Mouse (Mus musculus) stomach, embryonic 16.5 days (tissue): ENCODE data around the gene Vangl2. TPM values are rescaled to one million over a fixed set of nuclear protein-coding genes. Genes with fewer than 3 reads are reported as not detected.

Experiments
- ATAC-seq: fragments of 200-750 bp; cut with Nextera tagmentation; 2 replicates; pipeline ENCODE4 v1.8.0; 2017; ENCODE audit warnings: moderate number of reproducible peaks, moderate TSS enrichment; ENCODE audit not compliant: insufficient read depth, low FRiP score
- H3K27ac ChIP-seq: fragments of 300-500 bp; sonication (generic); 2 replicates; pipeline ENCODE4 v1.5.1; 2014; ENCODE audit warnings: low read length
- H3K27me3 ChIP-seq: fragments of 300-500 bp; sonication (generic); 2 replicates; pipeline ENCODE4 v1.6.1; 2014; ENCODE audit warnings: low read length, control low read depth, mixed read lengths; ENCODE audit not compliant: control insufficient read depth, insufficient read depth
- H3K36me3 ChIP-seq: fragments of 300-500 bp; sonication (generic); 2 replicates; pipeline ENCODE4 v1.6.1; 2014; ENCODE audit warnings: low read length; ENCODE audit not compliant: control insufficient read depth, insufficient read depth
- H3K4me1 ChIP-seq: fragments of 300-500 bp; sonication (generic); 2 replicates; pipeline ENCODE4 v1.6.1; 2014; ENCODE audit warnings: low read length, control low read depth, mixed read lengths; ENCODE audit not compliant: control insufficient read depth, insufficient read depth
- H3K4me2 ChIP-seq: fragments of 300-500 bp; sonication (generic); 2 replicates; pipeline ENCODE4 v1.6.1; 2014; ENCODE audit warnings: low read depth, low read length, mixed read lengths
- H3K4me3 ChIP-seq: fragments of 300-500 bp; sonication (generic); replicated peaks from 2 replicates; pipeline ENCODE4 v1.5.1; 2014; ENCODE audit warnings: mild to moderate bottlenecking, low read length
- H3K9ac ChIP-seq: fragments of 300-500 bp; sonication (generic); 2 replicates; pipeline ENCODE4 v1.6.1; 2014; ENCODE audit warnings: low read length
- H3K9me3 ChIP-seq: fragments of 300-500 bp; sonication (generic); replicated peaks from 2 replicates; pipeline ENCODE4 v1.6.1; 2016; ENCODE audit warnings: low read length, control low read depth; ENCODE audit not compliant: control insufficient read depth
- WGBS: fragments of 180-500 bp; shearing (Covaris S2); extraction: QIAGEN DNeasy Blood & Tissue Kit; methylation state at CpG from one replicate; pipeline ENCODE4 v1.1.7; 2014; 5-methylcytosine and 5-hydroxymethylcytosine counted together
- polyA plus RNA-seq: library from polyadenylated mRNA; unstranded; fragments of >200 nt; fragmentation: Nextera tagmentation; extraction: Ambion mirVana; gene quantifications from 2 replicates; pipeline ENCODE4 v1.2.1, GENCODE M21; 2015

The Vangl2 gene
- polyA plus RNA-seq, 1 experiment from 2014 or later, result 10.6 TPM

GRCm38 (mm10) chr1:172015312-172015939 is 12.8 kb downstream of the Vangl2 start:
- Histone ChIP-seq H3K9me3 (no peaks in the 10 kb centered on the region), H3K4me1 (peaks cover 41% of the 10 kb centered on the region), H3K27ac (no peak overlapping the region), H3K27me3 (no peaks in the 10 kb centered on the region), H3K9ac (no peak overlapping the region), H3K4me2 (no peak overlapping the region; the same call in 1 of the 2 replicates), H3K36me3 (0 out of 2 replicates have a peak, but pooled peaks cover 2% of the 10 kb centered on the region), H3K4me3 (no peak overlapping the region)
- 64% methylated on average over 9 of the region's 9 CpGs for WGBS
- no peak for ATAC-seq

DNA sequence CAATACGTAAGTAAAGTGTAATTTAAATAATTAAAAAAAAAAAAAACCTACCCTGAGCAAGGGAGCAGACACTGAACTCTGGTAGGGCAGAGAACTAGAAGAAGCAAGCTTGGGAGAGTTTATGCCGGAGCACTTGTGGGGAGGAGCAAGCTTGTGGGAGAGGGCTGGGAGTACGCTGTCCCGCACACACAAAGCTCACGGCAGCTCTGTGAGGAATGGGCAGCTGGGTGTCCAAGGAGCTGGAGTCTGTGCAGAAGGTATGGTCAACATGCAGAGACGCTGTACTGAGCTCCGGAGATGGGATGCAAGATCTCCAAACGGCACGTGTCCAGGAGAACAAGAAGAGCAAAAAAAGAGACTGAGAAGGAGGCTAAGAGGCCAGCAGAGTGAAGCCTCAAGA is 13.5 kb downstream of the Vangl2 start:
- no peak overlapping the region for H3K4me2 ChIP-seq
- no peaks in the 10 kb centered on the region for H3K9me3 ChIP-seq
- peaks cover 36% of the 10 kb centered on the region for H3K4me1 ChIP-seq
- H3K36me3 ChIP-seq, result 0 out of 2 replicates have a peak, but pooled peaks cover 2% of the 10 kb centered on the region
- H3K9ac ChIP-seq, result no peak overlapping the region
- WGBS, result 81% methylated on average over 9 of the region's 9 CpGs
- H3K27me3 ChIP-seq, result no peaks in the 10 kb centered on the region
- H3K27ac ChIP-seq, result no peak overlapping the region
- H3K4me3 ChIP-seq, result no peak overlapping the region
- no peak for ATAC-seq

DNA sequence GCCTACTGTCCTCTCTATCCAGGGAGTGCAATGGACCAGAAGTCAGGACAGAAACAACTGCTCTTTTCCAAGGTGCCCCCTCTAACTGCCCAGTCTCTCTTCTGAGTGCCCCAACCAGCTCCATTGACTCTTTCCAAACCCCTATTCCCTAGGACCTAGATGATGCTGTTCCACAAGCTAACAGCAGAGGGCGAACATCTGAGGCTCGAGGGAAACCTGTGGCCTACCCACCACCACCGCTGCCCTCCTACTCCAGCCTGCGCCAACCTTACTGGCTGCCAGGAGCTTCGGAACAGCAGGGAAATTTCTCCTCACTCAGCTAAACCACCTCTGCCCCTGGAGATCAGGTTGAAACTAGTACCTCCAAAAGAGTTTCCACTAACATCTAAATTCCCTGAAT is 16.2 kb downstream of the Vangl2 start:
- ATAC-seq, result no peak; the same call in 1 of the 2 replicates
- peaks cover 18% of the 10 kb centered on the region for H3K4me1 ChIP-seq
- WGBS, result 25% methylated on average over 5 of the region's 5 CpGs
- H3K4me2 ChIP-seq, result no peak overlapping the region
- H3K36me3 ChIP-seq, result peaks cover 7% of the 10 kb centered on the region
- H3K27ac ChIP-seq, result no peak overlapping the region
- no peaks in the 10 kb centered on the region for H3K9me3 ChIP-seq
- H3K4me3 ChIP-seq, result no peak overlapping the region
- no peak overlapping the region for H3K9ac ChIP-seq
- H3K27me3 ChIP-seq, result no peaks in the 10 kb centered on the region

DNA sequence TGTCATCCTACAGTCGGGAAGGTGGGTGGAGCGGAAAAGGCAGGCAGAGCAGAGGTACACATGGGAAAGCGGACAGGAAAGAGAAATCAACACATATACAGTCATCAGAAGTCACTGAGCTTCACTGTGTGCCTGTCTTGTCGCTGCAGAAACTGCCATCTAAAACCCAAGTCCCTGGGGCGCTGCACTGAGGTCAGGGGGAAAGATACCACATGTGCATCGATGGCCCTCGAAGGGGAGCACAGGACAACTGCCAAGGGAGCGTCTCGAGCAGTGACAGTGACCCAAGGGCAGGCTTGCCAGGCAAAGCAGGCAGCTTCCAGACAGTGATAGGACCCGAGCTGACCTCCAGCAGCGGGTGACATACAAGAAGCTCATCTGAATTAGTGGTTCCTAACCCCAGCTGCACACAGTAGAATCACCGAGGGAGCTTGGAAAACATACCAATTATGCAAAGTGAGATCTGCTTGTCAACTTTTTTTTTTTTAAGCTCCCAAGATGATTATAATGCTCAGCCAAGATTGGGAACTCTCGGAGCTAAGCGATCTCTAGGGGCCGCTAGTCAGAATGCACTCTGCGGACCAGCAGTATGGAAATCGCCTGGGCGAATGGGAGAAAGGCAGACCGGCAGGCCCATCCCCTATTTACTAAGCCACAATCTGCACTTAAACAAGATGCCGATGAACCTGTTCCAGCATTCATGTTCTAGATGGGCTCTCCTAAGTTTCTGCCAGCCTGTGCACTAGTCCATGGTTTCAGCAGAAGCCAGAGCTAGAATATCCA is 18.0 kb downstream of the Vangl2 start:
- H3K27ac ChIP-seq, result no peak overlapping the region
- no peak overlapping the region for H3K9ac ChIP-seq
- 0 out of 2 replicates have a peak, but pooled peaks cover under 1% of the 10 kb centered on the region for H3K4me1 ChIP-seq
- no peaks in the 10 kb centered on the region for H3K27me3 ChIP-seq
- no peak for ATAC-seq
- no peaks in the 10 kb centered on the region for H3K9me3 ChIP-seq
- peaks cover 15% of the 10 kb centered on the region for H3K36me3 ChIP-seq
- 94% methylated on average over 20 of the region's 20 CpGs for WGBS
- no peak overlapping the region for H3K4me3 ChIP-seq
- H3K4me2 ChIP-seq, result no peak overlapping the region

- Histone ChIP-seq H3K36me3 (peaks cover 15% of the 10 kb centered on the region), H3K27ac (no peak overlapping the region), H3K9me3 (no peaks in the 10 kb centered on the region), H3K4me2 (no peak overlapping the region), H3K27me3 (no peaks in the 10 kb centered on the region), H3K4me1 (no peaks in the 10 kb centered on the region), H3K4me3 (no peak overlapping the region), H3K9ac (no peak overlapping the region)
- ATAC-seq, result no peak
- WGBS, result 91% methylated on average over 21 of the region's 21 CpGs
Observed at GRCm38 (mm10) chr1:172009406-172009805, 18.8 kb downstream of the Vangl2 start.

- H3K27ac ChIP-seq, result no peak overlapping the region
- H3K27me3 ChIP-seq, result no peaks in the 10 kb centered on the region
- H3K9ac ChIP-seq, result no peak overlapping the region
- no peaks in the 10 kb centered on the region for H3K9me3 ChIP-seq
- peaks cover 15% of the 10 kb centered on the region for H3K36me3 ChIP-seq
- H3K4me2 ChIP-seq, result no peak overlapping the region
- no peaks in the 10 kb centered on the region for H3K4me1 ChIP-seq
- ATAC-seq, result no peak
- H3K4me3 ChIP-seq, result no peak overlapping the region
- WGBS, result 85% methylated on average over 9 of the region's 9 CpGs
Observed at GRCm38 (mm10) chr1:172008351-172008750, 19.9 kb downstream of the Vangl2 start.

DNA sequence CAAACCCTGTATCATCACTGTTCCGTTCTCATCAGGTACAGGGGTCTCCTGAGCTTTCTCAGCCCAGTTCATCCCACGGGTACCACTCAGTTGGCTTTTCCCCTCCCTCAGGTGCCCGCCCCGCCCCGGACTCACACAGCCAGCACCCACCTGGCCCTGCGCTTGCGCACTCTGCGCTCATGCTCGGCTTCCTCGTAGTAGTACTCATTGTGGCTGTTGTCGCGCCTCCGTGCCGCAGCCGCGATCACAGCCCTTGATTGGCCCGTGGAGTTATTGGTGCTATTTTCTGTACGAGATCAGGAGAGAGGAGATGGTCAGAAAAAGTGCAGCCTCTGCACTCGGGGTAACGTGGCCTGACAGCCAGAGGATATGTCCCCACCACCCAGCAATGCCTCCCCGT is 20.5 kb downstream of the Vangl2 start:
- no peak overlapping the region for H3K4me3 ChIP-seq
- peaks cover 15% of the 10 kb centered on the region for H3K36me3 ChIP-seq
- no peaks in the 10 kb centered on the region for H3K27me3 ChIP-seq
- no peak overlapping the region for H3K27ac ChIP-seq
- H3K4me2 ChIP-seq, result no peak overlapping the region
- H3K9ac ChIP-seq, result no peak overlapping the region
- 95% methylated on average over 21 of the region's 21 CpGs for WGBS
- no peaks in the 10 kb centered on the region for H3K9me3 ChIP-seq
- no peaks in the 10 kb centered on the region for H3K4me1 ChIP-seq
- ATAC-seq, result no peak

- Histone ChIP-seq H3K9ac (no peak overlapping the region), H3K36me3 (peaks cover 5% of the 10 kb centered on the region; the same call in 1 of the 2 replicates), H3K4me2 (no peak overlapping the region), H3K27me3 (no peaks in the 10 kb centered on the region), H3K9me3 (no peaks in the 10 kb centered on the region), H3K27ac (no peak overlapping the region), H3K4me3 (no peak overlapping the region), H3K4me1 (no peaks in the 10 kb centered on the region)
- 0 out of 2 replicates have a peak, but pooled peaks have one; percentile 34 for ATAC-seq
- WGBS, result 73% methylated on average over 12 of the region's 12 CpGs
Observed at GRCm38 (mm10) chr1:172001665-172002064, 26.6 kb downstream of the Vangl2 start.

DNA sequence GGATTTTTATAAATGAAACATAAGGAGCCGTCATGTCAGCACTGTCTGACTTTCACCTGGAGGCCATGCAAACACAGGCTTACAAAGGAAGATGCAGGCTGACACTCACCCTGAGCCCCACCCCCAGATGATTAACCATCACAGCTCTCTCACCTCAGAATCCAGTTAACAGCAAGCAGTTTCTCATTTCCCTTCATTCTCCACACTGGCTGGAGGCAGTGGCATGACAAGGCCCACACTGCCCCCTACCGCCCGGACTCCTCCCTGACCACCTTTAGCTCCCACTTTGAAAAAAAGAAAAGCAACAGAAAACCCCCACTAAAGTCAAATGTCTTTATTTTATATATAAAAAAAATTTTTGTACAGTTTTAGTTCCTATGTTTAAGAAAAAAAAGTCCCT is 27.6 kb downstream of the Vangl2 start:
- Histone ChIP-seq H3K36me3 (no peaks in the 10 kb centered on the region), H3K4me1 (no peaks in the 10 kb centered on the region), H3K27me3 (no peaks in the 10 kb centered on the region), H3K4me3 (no peak overlapping the region), H3K27ac (no peak overlapping the region), H3K9me3 (no peaks in the 10 kb centered on the region), H3K4me2 (no peak overlapping the region), H3K9ac (no peak overlapping the region)
- 53% methylated on average over 3 of the region's 3 CpGs for WGBS
- peak; percentile 39 for ATAC-seq
